Mouse (Mus musculus) liver, embryonic 13.5 days (tissue): ENCODE measurements around the gene Agl. TPM values are rescaled to one million over a fixed set of nuclear protein-coding genes. Genes with fewer than 3 reads are reported as not detected.

Experiments used
- ATAC-seq: fragments of 200-750 bp; cut with Nextera tagmentation; 2 replicates; pipeline ENCODE4 v1.8.0; 2017; ENCODE audit warnings: low read depth, mild to moderate bottlenecking, moderate number of reproducible peaks, moderate library complexity
- DNase-seq: peaks from one replicate; pipeline ENCODE4 v3.0.0; 2022
- H3K27ac ChIP-seq: fragments of 300-500 bp; sonication (generic); 2 replicates; pipeline ENCODE4 v1.5.1; 2015; ENCODE audit warnings: moderate library complexity, mild to moderate bottlenecking, inconsistent platforms
- H3K27me3 ChIP-seq: fragments of 300-500 bp; sonication (generic); 2 replicates; pipeline ENCODE4 v1.6.1; 2015; ENCODE audit warnings: mild to moderate bottlenecking, inconsistent platforms
- H3K36me3 ChIP-seq: fragments of 300-500 bp; sonication (generic); 2 replicates; pipeline ENCODE4 v1.6.1; 2015; ENCODE audit warnings: mild to moderate bottlenecking, inconsistent platforms
- H3K4me1 ChIP-seq: fragments of 300-500 bp; sonication (generic); replicated peaks from 2 replicates; pipeline ENCODE4 v1.6.1; 2015; ENCODE audit warnings: inconsistent platforms
- H3K4me2 ChIP-seq: fragments of 300-500 bp; sonication (generic); 2 replicates; pipeline ENCODE4 v1.6.1; 2015; ENCODE audit warnings: inconsistent platforms, mild to moderate bottlenecking, moderate library complexity
- H3K4me3 ChIP-seq: fragments of 300-500 bp; sonication (generic); replicated peaks from 2 replicates; pipeline ENCODE4 v1.5.1; 2015; ENCODE audit warnings: mild to moderate bottlenecking, inconsistent platforms
- H3K9ac ChIP-seq: fragments of 300-500 bp; sonication (generic); 2 replicates; pipeline ENCODE4 v1.6.1; 2015; ENCODE audit warnings: mild to moderate bottlenecking, inconsistent platforms
- H3K9me3 ChIP-seq: fragments of 300-500 bp; sonication (generic); replicated peaks from 2 replicates; pipeline ENCODE4 v1.6.1; 2016; ENCODE audit warnings: inconsistent platforms
- WGBS: fragments of 180-500 bp; shearing (Covaris S2); methylation state at CpG from one replicate; pipeline ENCODE4 v1.1.7; 2015; ENCODE audit not compliant: insufficient replicate concordance; 5-methylcytosine and 5-hydroxymethylcytosine counted together
- polyA plus RNA-seq: library from polyadenylated mRNA; unstranded; fragments of >200 nt; fragmentation: Nextera tagmentation; extraction: Ambion mirVana; gene quantifications from 2 replicates; pipeline ENCODE4 v1.2.1, GENCODE M21; 2015

The Agl gene
- polyA plus RNA-seq, 1 experiment from 2014 or later, result 4.4 TPM

- peaks cover 7% of the 10 kb centered on the region for H3K4me1 ChIP-seq
- H3K27me3 ChIP-seq, result no peaks in the 10 kb centered on the region
- no peak overlapping the region for H3K27ac ChIP-seq
- H3K4me3 ChIP-seq, result peak overlapping the region; percentile 40
- no peaks in the 10 kb centered on the region for H3K36me3 ChIP-seq
- H3K4me2 ChIP-seq, result peak overlapping the region; percentile 66
- WGBS, result 25% methylated on average over 21 of the region's 21 CpGs
- H3K9me3 ChIP-seq, result no peaks in the 10 kb centered on the region
- peak; percentile 72 for ATAC-seq
- peak; percentile 74 for DNase-seq
- H3K9ac ChIP-seq, result peak overlapping the region; percentile 64
These were observed 28.1 kb upstream of the Agl start for GRCm38 (mm10) chr3:116835770-116836680.

GRCm38 (mm10) chr3:116835350-116835749, 27.4 kb upstream of the Agl start:
- 57% methylated on average over 4 of the region's 4 CpGs for WGBS
- peaks cover 7% of the 10 kb centered on the region for H3K4me1 ChIP-seq
- H3K4me2 ChIP-seq, result peak overlapping the region; percentile 66
- ATAC-seq (no peak), DNase-seq (no peak)
- H3K27me3 ChIP-seq, result no peaks in the 10 kb centered on the region
- H3K36me3 ChIP-seq, result no peaks in the 10 kb centered on the region
- H3K9me3 ChIP-seq, result no peaks in the 10 kb centered on the region
- peak overlapping the region; percentile 64; the same call in 1 of the 2 replicates for H3K9ac ChIP-seq
- H3K27ac ChIP-seq, result no peak overlapping the region
- H3K4me3 ChIP-seq, result peak overlapping the region; percentile 40

GRCm38 (mm10) chr3:116834241-116834640, 26.3 kb upstream of the Agl start:
- WGBS, result 80% methylated on average over 6 of the region's 6 CpGs
- H3K27ac ChIP-seq, result no peak overlapping the region
- no peak for ATAC-seq

GRCm38 (mm10) chr3:116833491-116833890, 25.5 kb upstream of the Agl start:
- no peak for ATAC-seq

More at GRCm38 (mm10) chr3:116834241-116834640, 26.3 kb upstream of the Agl start:
- no peaks in the 10 kb centered on the region for H3K9me3 ChIP-seq
- no peaks in the 10 kb centered on the region for H3K36me3 ChIP-seq
- H3K4me1 ChIP-seq, result peaks cover 7% of the 10 kb centered on the region
- no peak overlapping the region for H3K4me2 ChIP-seq
- no peak overlapping the region for H3K4me3 ChIP-seq
- no peak for DNase-seq
- H3K27me3 ChIP-seq, result no peaks in the 10 kb centered on the region
- no peak overlapping the region for H3K9ac ChIP-seq

GRCm38 (mm10) chr3:116832526-116833310, 24.8 kb upstream of the Agl start:
- no peak overlapping the region for H3K27ac ChIP-seq
- peaks cover 7% of the 10 kb centered on the region for H3K4me1 ChIP-seq
- DNase-seq, result no peak
- H3K4me2 ChIP-seq, result no peak overlapping the region
- no peaks in the 10 kb centered on the region for H3K27me3 ChIP-seq
- no peaks in the 10 kb centered on the region for H3K9me3 ChIP-seq
- WGBS, result 76% methylated on average over 7 of the region's 7 CpGs
- H3K9ac ChIP-seq, result no peak overlapping the region
- H3K4me3 ChIP-seq, result no peak overlapping the region
- ATAC-seq, result no peak
- H3K36me3 ChIP-seq, result no peaks in the 10 kb centered on the region

More at GRCm38 (mm10) chr3:116833491-116833890, 25.5 kb upstream of the Agl start:
- no peak for DNase-seq
- H3K9me3 ChIP-seq, result no peaks in the 10 kb centered on the region
- WGBS, result 74% methylated on average over 4 of the region's 4 CpGs
- no peak overlapping the region for H3K4me3 ChIP-seq
- H3K27ac ChIP-seq, result no peak overlapping the region
- H3K4me1 ChIP-seq, result peaks cover 7% of the 10 kb centered on the region
- no peaks in the 10 kb centered on the region for H3K36me3 ChIP-seq
- no peak overlapping the region for H3K4me2 ChIP-seq
- H3K27me3 ChIP-seq, result no peaks in the 10 kb centered on the region
- no peak overlapping the region for H3K9ac ChIP-seq

- Histone ChIP-seq H3K27me3 (no peaks in the 10 kb centered on the region), H3K4me1 (peaks cover 7% of the 10 kb centered on the region), H3K36me3 (no peaks in the 10 kb centered on the region), H3K9ac (no peak overlapping the region), H3K27ac (no peak overlapping the region), H3K9me3 (no peaks in the 10 kb centered on the region), H3K4me2 (no peak overlapping the region), H3K4me3 (no peak overlapping the region)
- WGBS, result 73% methylated on average over 5 of the region's 5 CpGs
- ATAC-seq, result no peak
- no peak for DNase-seq
These were observed 23.4 kb upstream of the Agl start for GRCm38 (mm10) chr3:116831324-116831723.

- Histone ChIP-seq H3K9ac (no peak overlapping the region), H3K4me3 (no peak overlapping the region), H3K9me3 (no peaks in the 10 kb centered on the region), H3K27me3 (no peaks in the 10 kb centered on the region), H3K36me3 (no peaks in the 10 kb centered on the region), H3K4me1 (no peaks in the 10 kb centered on the region), H3K27ac (no peak overlapping the region), H3K4me2 (no peak overlapping the region)
- DNase-seq (no peak), ATAC-seq (no peak)
- 62% methylated on average over 10 of the region's 10 CpGs for WGBS
These were observed 21.4 kb upstream of the Agl start for GRCm38 (mm10) chr3:116829274-116829920.

- H3K9ac ChIP-seq, result no peak overlapping the region
- no peak for ATAC-seq
- DNase-seq, result no peak
- H3K36me3 ChIP-seq, result no peaks in the 10 kb centered on the region
- no peaks in the 10 kb centered on the region for H3K9me3 ChIP-seq
- no peak overlapping the region for H3K4me3 ChIP-seq
- H3K27me3 ChIP-seq, result no peaks in the 10 kb centered on the region
- no peak overlapping the region for H3K4me2 ChIP-seq
- H3K27ac ChIP-seq, result no peak overlapping the region
- H3K4me1 ChIP-seq, result no peaks in the 10 kb centered on the region
- WGBS, result 73% methylated on average over 4 of the region's 4 CpGs
These were observed 18.7 kb upstream of the Agl start for GRCm38 (mm10) chr3:116826471-116827215.

- no peak for ATAC-seq
- WGBS, result 86% methylated on average over 7 of the region's 7 CpGs
- H3K9ac ChIP-seq, result no peak overlapping the region
These were observed 9.3 kb upstream of the Agl start for GRCm38 (mm10) chr3:116817231-116817630.

GRCm38 (mm10) chr3:116816674-116817215, 8.8 kb upstream of the Agl start:
- no peak overlapping the region for H3K4me3 ChIP-seq
- DNase-seq (no peak), ATAC-seq (no peak)
- H3K27ac ChIP-seq, result no peak overlapping the region
- H3K9ac ChIP-seq, result no peak overlapping the region
- H3K4me1 ChIP-seq, result no peaks in the 10 kb centered on the region
- no peaks in the 10 kb centered on the region for H3K9me3 ChIP-seq
- H3K36me3 ChIP-seq, result no peaks in the 10 kb centered on the region
- WGBS, result 73% methylated on average over 3 of the region's 3 CpGs
- H3K4me2 ChIP-seq, result no peak overlapping the region
- H3K27me3 ChIP-seq, result no peaks in the 10 kb centered on the region

More at GRCm38 (mm10) chr3:116817231-116817630, 9.3 kb upstream of the Agl start:
- Histone ChIP-seq H3K4me1 (no peaks in the 10 kb centered on the region), H3K36me3 (no peaks in the 10 kb centered on the region), H3K27me3 (no peaks in the 10 kb centered on the region), H3K4me2 (no peak overlapping the region), H3K4me3 (no peak overlapping the region), H3K27ac (no peak overlapping the region), H3K9me3 (no peaks in the 10 kb centered on the region)
- DNase-seq, result no peak
